Mouse (Mus musculus): ENCODE measurements around the gene Ddx31. TPM values are rescaled to one million over a fixed set of nuclear protein-coding genes. Genes with fewer than 3 reads are reported as not detected.

Gene Ddx31
- total RNA-seq, 2 experiments from 2014 or later, result 4.8 to 5.0 TPM

DNA sequence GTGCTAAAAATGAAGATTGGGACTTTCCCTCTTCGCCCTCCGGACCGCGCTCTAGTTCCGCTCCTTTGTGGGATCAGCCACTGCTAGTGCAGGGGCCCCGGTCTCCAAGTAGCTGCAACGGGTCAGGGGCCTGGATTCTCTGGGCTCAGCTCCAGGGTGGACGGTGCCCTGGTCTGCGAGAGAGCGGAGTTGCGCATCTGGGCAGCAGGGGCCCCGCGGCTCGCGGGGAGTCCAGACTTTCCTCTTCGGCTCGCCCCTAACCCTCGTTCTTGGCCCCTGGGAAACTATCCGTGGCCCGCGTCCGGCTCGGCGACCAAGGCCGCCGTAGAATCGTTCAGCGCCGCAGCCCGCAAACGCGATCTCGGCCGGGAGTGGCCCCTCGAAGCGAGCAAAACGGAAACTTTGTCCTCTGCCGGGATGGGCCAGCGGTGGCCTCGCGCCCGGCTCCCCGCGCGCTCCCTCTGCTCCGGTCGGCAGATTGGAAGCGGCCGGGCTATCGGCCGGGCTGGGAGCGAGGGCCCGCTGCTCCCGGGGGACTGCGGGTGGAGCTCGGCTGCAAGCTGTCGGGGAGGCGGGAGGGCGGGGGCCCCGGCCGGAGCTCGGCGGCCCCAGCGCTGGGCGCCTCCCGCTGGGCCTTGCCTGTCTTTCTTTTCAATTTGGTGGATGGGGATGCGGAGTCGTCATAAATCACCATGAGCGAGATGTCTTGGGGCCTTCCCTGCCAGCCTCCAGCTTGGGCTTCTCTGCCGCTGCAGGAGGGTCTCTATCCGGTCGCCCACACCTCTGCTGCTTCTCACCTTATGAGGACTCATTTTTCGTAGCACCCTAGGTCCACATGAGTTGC, 77.5 kb downstream of the Ddx31 start:
- no peak for TF ChIP-seq CTCF (IDR thresholded peaks at IDR 0.05)
- intact Hi-C loops (cut with DNase I), result no loop called here
- peak overlapping the region; percentile 52 for H3K4me3 ChIP-seq
- no peak overlapping the region for H3K27ac ChIP-seq
- peak; percentile 43 for DNase-seq

DNA sequence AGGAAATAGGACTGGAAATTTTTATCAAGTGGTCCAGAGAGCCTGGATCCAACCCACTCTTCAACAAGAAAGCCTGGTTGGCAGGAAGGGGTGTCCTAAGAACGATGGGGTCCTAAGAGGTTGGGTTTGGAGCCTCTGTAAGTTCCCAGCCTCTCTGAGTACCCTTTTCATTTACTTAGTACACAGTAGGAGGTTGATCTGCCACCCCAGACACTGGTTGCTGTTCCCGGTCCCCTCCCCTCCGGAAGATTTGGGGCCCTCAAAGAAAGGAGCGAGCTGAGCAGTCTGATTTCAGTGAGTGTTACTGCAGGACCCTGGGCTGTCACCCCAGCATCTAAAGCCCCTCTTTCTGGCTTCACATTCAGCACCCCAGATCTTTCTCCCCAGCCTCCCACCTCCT, 78.8 kb downstream of the Ddx31 start:
- no peak overlapping the region for H3K27ac ChIP-seq
- no peak overlapping the region for H3K4me3 ChIP-seq
- intact Hi-C loops (cut with DNase I), result no loop called here
- no peak for TF ChIP-seq CTCF (IDR thresholded peaks at IDR 0.05)
- DNase-seq, result no peak

DNA sequence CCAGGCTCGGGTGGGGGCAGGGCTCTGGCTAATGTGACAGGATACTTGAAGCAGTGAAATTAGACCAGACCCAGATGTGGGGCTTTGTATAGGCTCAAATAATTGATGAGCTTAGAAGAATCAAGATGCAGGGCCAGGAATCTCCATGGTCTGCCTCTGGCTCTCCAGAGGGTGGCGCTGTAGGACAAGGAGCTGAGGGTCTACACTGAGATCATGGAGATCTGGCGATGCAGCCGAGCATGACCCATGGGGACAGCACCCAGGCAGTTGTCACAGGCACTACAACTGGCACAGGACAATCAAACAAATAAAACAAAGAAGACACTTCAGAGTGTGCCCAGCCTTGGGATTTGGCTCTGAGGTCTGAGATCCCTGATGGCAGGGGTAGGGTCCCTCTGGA, 83.7 kb downstream of the Ddx31 start:
- TF ChIP-seq CTCF (IDR thresholded peaks at IDR 0.05), result peak; percentile 84
- no peak overlapping the region for H3K4me3 ChIP-seq
- DNase-seq, result peak; percentile 81
- H3K27ac ChIP-seq, result no peak overlapping the region
- intact Hi-C loops (cut with DNase I), result loop anchor here (1.0 to 2.0 kb wide), 2 partner anchors 52 to 129 kb away; no protein-coding TSS in a partner anchor

GRCm38 (mm10) chr2:28930571-28930970, 90.4 kb downstream of the Ddx31 start:
- no peak for DNase-seq
- TF ChIP-seq CTCF (IDR thresholded peaks at IDR 0.05), result no peak; the same call in 1 of the 2 replicates
- intact Hi-C loops (cut with DNase I), result no loop called here

GRCm38 (mm10) chr2:28938997-28939396, 98.8 kb downstream of the Ddx31 start:
- no peak for DNase-seq
- H3K4me3 ChIP-seq, result no peak overlapping the region
- TF ChIP-seq CTCF (IDR thresholded peaks at IDR 0.05), result no peak
- H3K27ac ChIP-seq, result no peak overlapping the region
- intact Hi-C loops (cut with DNase I), result no loop called here

More at GRCm38 (mm10) chr2:28930571-28930970, 90.4 kb downstream of the Ddx31 start:
- Histone ChIP-seq H3K27ac (no peak overlapping the region), H3K4me3 (no peak overlapping the region)

GRCm38 (mm10) chr2:28943666-28944516, 103.7 kb downstream of the Ddx31 start:
- intact Hi-C loops (cut with DNase I), result no loop called here
- H3K27ac ChIP-seq, result no peak overlapping the region

DNA sequence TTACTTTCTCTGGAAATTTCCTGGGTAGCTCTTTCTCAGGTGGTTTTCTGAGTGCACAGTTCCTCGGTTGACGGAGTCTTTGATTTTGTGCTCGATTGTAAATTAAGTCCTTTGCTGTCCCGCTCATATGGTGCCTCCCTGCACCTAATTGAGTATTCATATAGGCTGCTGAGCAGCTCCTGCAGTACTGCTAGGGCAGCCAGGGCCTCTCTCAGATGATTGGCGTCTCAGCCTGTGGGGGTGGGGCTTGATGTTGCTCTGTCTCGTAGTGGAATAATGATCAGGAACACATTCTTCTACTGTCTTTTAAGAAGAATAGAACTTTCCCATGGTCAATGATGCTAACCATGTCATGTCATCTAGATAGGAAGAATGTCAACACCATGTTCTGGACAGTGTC, 105.2 kb downstream of the Ddx31 start:
- no peak for TF ChIP-seq CTCF (IDR thresholded peaks at IDR 0.05)
- DNase-seq, result no peak
- Histone ChIP-seq H3K27ac (no peak overlapping the region), H3K4me3 (no peak overlapping the region)
- intact Hi-C loops (cut with DNase I), result no loop called here

More at GRCm38 (mm10) chr2:28943666-28944516, 103.7 kb downstream of the Ddx31 start:
- H3K4me3 ChIP-seq, result no peak overlapping the region
- TF ChIP-seq CTCF (IDR thresholded peaks at IDR 0.05), result no peak
- DNase-seq, result no peak

- intact Hi-C loops (cut with DNase I), result no loop called here
- Histone ChIP-seq H3K4me3 (no peak overlapping the region), H3K27ac (no peak overlapping the region)
- TF ChIP-seq CTCF (IDR thresholded peaks at IDR 0.05), result no peak
- DNase-seq, result no peak
Observed at GRCm38 (mm10) chr2:28946312-28946711, 106.1 kb downstream of the Ddx31 start.

DNA sequence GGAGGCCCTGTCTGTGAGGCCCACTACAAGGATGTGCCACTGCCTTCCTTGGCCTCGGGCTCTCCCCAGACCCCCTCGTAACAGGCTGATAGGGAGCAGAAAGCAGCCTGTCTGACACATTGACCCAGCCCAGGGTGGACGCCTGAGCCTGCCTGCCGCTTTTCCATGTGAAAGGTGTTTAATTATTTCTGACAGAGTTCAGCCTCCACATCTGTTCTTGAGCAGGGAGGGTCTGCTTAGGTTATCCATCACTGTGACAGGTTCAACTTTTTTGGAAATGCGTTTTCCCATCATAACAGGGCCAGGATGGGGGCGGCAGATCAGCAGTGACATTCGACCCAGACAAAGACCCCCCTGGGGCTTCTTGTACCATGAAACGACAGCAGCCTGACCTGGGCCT, 112.8 kb downstream of the Ddx31 start:
- TF ChIP-seq CTCF (IDR thresholded peaks at IDR 0.05), result no peak

DNA sequence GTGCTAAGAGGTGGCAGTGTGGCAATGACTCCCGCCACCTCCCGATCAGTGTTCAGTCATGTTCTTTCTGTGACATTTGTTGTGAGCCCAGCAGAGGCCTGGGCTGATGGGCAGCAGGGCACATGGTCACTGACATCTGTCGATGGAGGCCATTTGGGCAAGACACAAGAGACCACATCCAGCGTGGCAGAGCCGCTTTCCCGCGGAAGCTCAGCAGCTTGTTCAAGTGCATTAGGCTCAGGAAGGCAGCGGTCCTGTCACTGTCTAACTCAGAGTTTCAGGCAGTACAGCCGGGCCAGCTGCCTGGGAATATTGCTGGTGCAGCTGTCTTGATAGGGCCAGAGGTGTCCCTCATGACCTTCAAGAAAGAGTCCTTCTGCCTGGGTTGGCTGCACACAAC, 114.4 kb downstream of the Ddx31 start:
- no peak for DNase-seq
- Histone ChIP-seq H3K4me3 (no peak overlapping the region), H3K27ac (no peak overlapping the region)
- intact Hi-C loops (cut with DNase I), result no loop called here
- TF ChIP-seq CTCF (IDR thresholded peaks at IDR 0.05), result no peak

More for the DNA sequence above, 112.8 kb downstream of the Ddx31 start:
- Histone ChIP-seq H3K4me3 (no peak overlapping the region), H3K27ac (no peak overlapping the region)
- intact Hi-C loops (cut with DNase I), result no loop called here
- no peak for DNase-seq

Other genes with a start within 250 kb of the Ddx31 start
- not detected for gene Gfi1b, start 218.4 kb upstream of the Ddx31 start, total RNA-seq (2021)
- 10 to 100 TPM; 42.5 to 45.9 TPM for gene Tsc1, start 199.2 kb upstream of the Ddx31 start, total RNA-seq (2021)
- gene Spaca9, start 140.7 kb upstream of the Ddx31 start, total RNA-seq (2021), result not detected
- not detected for gene Ak8, start 140.2 kb upstream of the Ddx31 start, total RNA-seq (2021)
- gene Gtf3c4, start within 50 bp of the Ddx31 start, total RNA-seq (2021), result 10 to 100 TPM; 13.4 to 13.5 TPM
- gene Barhl1, start 76.3 kb downstream of the Ddx31 start, total RNA-seq (2021), result not detected
- gene Cfap77, start 214.7 kb downstream of the Ddx31 start, total RNA-seq (2021), result not detected
- 1 to 10 TPM; 4.4 to 6.0 TPM for gene Ttf1, start 219.9 kb downstream of the Ddx31 start, total RNA-seq (2021)